Mouse (Mus musculus) CH12.LX (cell line): Measurements from ENCODE around the gene Atxn7. TPM values are rescaled to one million over a fixed set of nuclear protein-coding genes. Genes with fewer than 3 reads are reported as not detected.

Experiments used
- DNase-seq: peaks from one replicate; pipeline ENCODE4 v3.0.0-alpha.2; 2013; ENCODE audit errors: extremely low read depth
- H3K27ac ChIP-seq: 2 replicates; pipeline ENCODE4 v1.5.1; 2012; ENCODE audit warnings: low read depth, mild to moderate bottlenecking, control low read depth, moderate library complexity; ENCODE audit not compliant: insufficient read depth
- H3K27me3 ChIP-seq: replicated peaks from 2 replicates; pipeline ENCODE3; 2012; ENCODE audit warnings: inconsistent platforms
- H3K36me3 ChIP-seq, 2 experiments: replicated peaks in 1 of 2; 2 replicates each; pipeline versions ENCODE3 to v1.6.1; 2012; ENCODE audit warnings: inconsistent platforms in 1 of 2, low read length in 1 of 2, mild to moderate bottlenecking in 1 of 2, mixed read lengths in 1 of 2, moderate library complexity in 1 of 2; ENCODE audit not compliant: control insufficient read depth in 1 of 2, insufficient read depth in 1 of 2
- H3K4me1 ChIP-seq, 2 experiments: 2 replicates each; pipeline ENCODE4 v1.6.1; 2012; ENCODE audit warnings: inconsistent platforms in 1 of 2, moderate library complexity in 1 of 2; ENCODE audit not compliant: insufficient read depth in 2 of 2, control insufficient read depth in 1 of 2
- H3K4me2 ChIP-seq: 2 replicates; pipeline ENCODE4 v1.6.1; 2012; ENCODE audit warnings: low read depth, mild to moderate bottlenecking, control low read depth; ENCODE audit not compliant: poor library complexity, insufficient read depth, severe bottlenecking
- H3K4me3 ChIP-seq, 3 experiments: fragments of 150-350 bp in 1 of 3; sonication (generic) in 1 of 3; replicated peaks in 1 of 3; 2 replicates each; pipeline versions ENCODE3 to v1.5.1; 2011 to 2012; ENCODE audit warnings: low read depth in 2 of 3, low read length in 2 of 3, mild to moderate bottlenecking in 2 of 3, moderate library complexity in 2 of 3, control low read depth in 1 of 3, improper control_type of control experiment in 1 of 3, inconsistent platforms in 1 of 3, mixed read lengths in 1 of 3; ENCODE audit not compliant: poor library complexity in 1 of 3
- H3K79me2 ChIP-seq: replicated peaks from 2 replicates; pipeline ENCODE4 v1.6.1; 2012; ENCODE audit warnings: mild to moderate bottlenecking, moderate library complexity; ENCODE audit not compliant: control insufficient read depth, poor library complexity, insufficient read depth, severe bottlenecking; ENCODE audit errors: extremely low read depth
- H3K9ac ChIP-seq: 2 replicates; pipeline ENCODE4 v1.6.1; 2012; ENCODE audit warnings: low read depth, mild to moderate bottlenecking, control low read depth, moderate library complexity; ENCODE audit not compliant: insufficient read depth
- H3K9me3 ChIP-seq: replicated peaks from 2 replicates; pipeline ENCODE3; 2012; ENCODE audit warnings: low read length, inconsistent platforms, mixed read lengths
- BHLHE40 ChIP-seq: IDR thresholded peaks from 2 replicates; pipeline ENCODE4 v1.6.1; 2011; ENCODE audit warnings: mild to moderate bottlenecking, low read depth, low read length, improper control_type of control experiment
- CHD1 ChIP-seq: IDR thresholded peaks from 2 replicates; pipeline ENCODE4 v1.6.1; 2012; ENCODE audit warnings: low read depth, low read length, improper control_type of control experiment, inconsistent platforms
- CTCF ChIP-seq, 2 experiments: IDR thresholded peaks in 1 of 2; conservative IDR thresholded peaks in 1 of 2; 2 replicates each; pipeline ENCODE4 v1.5.1; 2011 to 2012; ENCODE audit warnings: low read depth in 2 of 2, low read length in 2 of 2, improper control_type of control experiment in 1 of 2, inconsistent platforms in 1 of 2, mild to moderate bottlenecking in 1 of 2, moderate library complexity in 1 of 2
- E2F4 ChIP-seq: IDR thresholded peaks from 2 replicates; pipeline ENCODE4 v1.6.1; 2011; ENCODE audit warnings: low read depth, low read length, improper control_type of control experiment; ENCODE audit not compliant: insufficient replicate concordance
- ELF1 ChIP-seq: IDR thresholded peaks from 2 replicates; pipeline ENCODE4 v1.6.1; 2014; ENCODE audit warnings: low read depth, mild to moderate bottlenecking, inconsistent platforms, low read length, improper control_type of control experiment
- EP300 ChIP-seq: IDR thresholded peaks from 2 replicates; pipeline ENCODE4 v1.6.1; 2011; ENCODE audit warnings: low read length, improper control_type of control experiment
- ETS1 ChIP-seq: conservative IDR thresholded peaks from 2 replicates; pipeline ENCODE4 v1.6.1; 2012; ENCODE audit warnings: low read depth, mild to moderate bottlenecking, inconsistent platforms, low read length, improper control_type of control experiment, moderate library complexity
- GABPA ChIP-seq: IDR thresholded peaks from 2 replicates; pipeline ENCODE4 v1.6.1; 2012; ENCODE audit warnings: low read depth, low read length, improper control_type of control experiment, inconsistent platforms; ENCODE audit not compliant: insufficient replicate concordance
- HCFC1 ChIP-seq: IDR thresholded peaks from 2 replicates; pipeline ENCODE4 v1.6.1; 2012; ENCODE audit warnings: low read depth, mild to moderate bottlenecking, inconsistent platforms, low read length, improper control_type of control experiment
- IRF4 ChIP-seq: IDR thresholded peaks from 2 replicates; pipeline ENCODE4 v1.6.1; 2014; ENCODE audit warnings: low read depth, mild to moderate bottlenecking, inconsistent platforms, low read length, improper control_type of control experiment
- JUN ChIP-seq: IDR thresholded peaks from 2 replicates; pipeline ENCODE4 v1.6.1; 2011; ENCODE audit warnings: low read depth, mild to moderate bottlenecking, low read length, improper control_type of control experiment, moderate library complexity; ENCODE audit not compliant: insufficient read depth
- JUND ChIP-seq: conservative IDR thresholded peaks from 2 replicates; pipeline ENCODE4 v1.6.1; 2011; ENCODE audit warnings: low read depth, low read length, improper control_type of control experiment
- KAT2A ChIP-seq: IDR thresholded peaks from 2 replicates; pipeline ENCODE4 v1.6.1; 2012; ENCODE audit warnings: low read length, improper control_type of control experiment, inconsistent platforms; ENCODE audit not compliant: insufficient replicate concordance
- MAFK ChIP-seq: IDR thresholded peaks from 2 replicates; pipeline ENCODE4 v1.6.1; 2011; ENCODE audit warnings: low read length, improper control_type of control experiment; ENCODE audit not compliant: insufficient replicate concordance
- MAX ChIP-seq: IDR thresholded peaks from 2 replicates; pipeline ENCODE4 v1.6.1; 2011; ENCODE audit warnings: low read length, improper control_type of control experiment
- MYC ChIP-seq: IDR thresholded peaks from 2 replicates; pipeline ENCODE4 v1.6.1; 2011; ENCODE audit warnings: low read depth, mild to moderate bottlenecking, improper control_type of control experiment, low read length
- NRF1 ChIP-seq: IDR thresholded peaks from 2 replicates; pipeline ENCODE4 v1.6.1; 2014; ENCODE audit warnings: low read depth, mild to moderate bottlenecking, inconsistent platforms, low read length, improper control_type of control experiment, moderate library complexity
- PAX5 ChIP-seq: IDR thresholded peaks from 2 replicates; pipeline ENCODE4 v1.6.1; 2012; ENCODE audit warnings: low read length, inconsistent platforms, mixed read lengths
- POLR2AphosphoS2 ChIP-seq: IDR thresholded peaks from 2 replicates; pipeline ENCODE4 v1.6.1; 2011; ENCODE audit warnings: low read depth, low read length, improper control_type of control experiment
- RCOR1 ChIP-seq: conservative IDR thresholded peaks from 2 replicates; pipeline ENCODE4 v1.6.1; 2012; ENCODE audit warnings: low read depth, mild to moderate bottlenecking, inconsistent platforms, low read length, improper control_type of control experiment
- SMC3 ChIP-seq: IDR thresholded peaks from 2 replicates; pipeline ENCODE4 v1.6.1; 2011; ENCODE audit warnings: low read depth, low read length, improper control_type of control experiment
- TBP ChIP-seq: conservative IDR thresholded peaks from 2 replicates; pipeline ENCODE4 v1.6.1; 2011; ENCODE audit warnings: low read depth, low read length, improper control_type of control experiment
- TCF12 ChIP-seq: IDR thresholded peaks from 2 replicates; pipeline ENCODE4 v1.6.1; 2014; ENCODE audit warnings: low read depth, mild to moderate bottlenecking, inconsistent platforms, low read length, improper control_type of control experiment
- UBTF ChIP-seq: IDR thresholded peaks from 2 replicates; pipeline ENCODE4 v1.6.1; 2012; ENCODE audit warnings: low read depth, mild to moderate bottlenecking, inconsistent platforms, low read length, improper control_type of control experiment, moderate library complexity
- USF1 ChIP-seq: IDR thresholded peaks from 2 replicates; pipeline ENCODE4 v1.6.1; 2014; ENCODE audit warnings: low read depth, mild to moderate bottlenecking, inconsistent platforms, low read length, improper control_type of control experiment
- USF2 ChIP-seq: conservative IDR thresholded peaks from 2 replicates; pipeline ENCODE4 v1.6.1; 2011; ENCODE audit warnings: low read depth, low read length, improper control_type of control experiment
- ZC3H11A ChIP-seq: IDR thresholded peaks from 2 replicates; pipeline ENCODE4 v1.6.1; 2012; ENCODE audit warnings: low read depth, mild to moderate bottlenecking, inconsistent platforms, low read length, improper control_type of control experiment
- ZKSCAN1 ChIP-seq: IDR thresholded peaks from 2 replicates; pipeline ENCODE4 v1.6.1; 2012; ENCODE audit warnings: low read depth, inconsistent platforms, low read length, improper control_type of control experiment, borderline replicate concordance
- ZMIZ1 ChIP-seq: IDR thresholded peaks from 2 replicates; pipeline ENCODE4 v1.6.1; 2012; ENCODE audit warnings: low read depth, mild to moderate bottlenecking, inconsistent platforms, low read length, improper control_type of control experiment
- dilution Hi-C: fragments of 300-500 bp; cut with MboI; formaldehyde crosslinking; loops from 2 replicates; pipeline ENCODE4 v1.14.3; 2020; ENCODE audit warnings: low sequenced_read_pairs; ENCODE audit not compliant: extremely low pct_unique_long_range_greater_than_20kb, extremely low pct_ligation_motif_present
- in situ Hi-C: fragments of 300-500 bp; cut with MboI; formaldehyde crosslinking; loops from 3 replicates; pipeline ENCODE4 v1.14.3; 2019; ENCODE audit warnings: low sequenced_read_pairs, low pct_ligation_motif_present, low pct_unique_long_range_greater_than_20kb, mixed read lengths
- polyA plus RNA-seq: library from polyadenylated mRNA; unstranded; fragments of >175 nt; gene quantifications from 2 replicates; pipeline ENCODE4 v1.2.1, GENCODE M21; 2012; ENCODE audit warnings: low read depth; ENCODE audit not compliant: insufficient read length
- total RNA-seq, 2 experiments: library from RNA; depleted of rRNA; stranded (reverse); fragments of 300-350 nt in 1 of 2; fragments of >200 nt in 1 of 2; gene quantifications; 2 replicates each; pipeline ENCODE4 v1.2.3; 2012 to 2014

Gene Atxn7
- total and polyA plus RNA-seq, 3 experiments = 2.1 to 6.6 (median 2.3) TPM

- Histone ChIP-seq H3K79me2 (no peaks in the 10 kb centered on the region), H3K4me3 (no peak overlapping the region), H3K9me3 (no peaks in the 10 kb centered on the region), H3K4me2 (no peak overlapping the region), H3K27ac (no peak overlapping the region), H3K36me3 (peaks cover 0 to 24% of the 10 kb centered on the region in 2 experiments), H3K27me3 (no peaks in the 10 kb centered on the region), H3K4me1 (peaks cover 4 to 24% of the 10 kb centered on the region in 2 experiments; a peak in 3 of 4 replicates), H3K9ac (no peak overlapping the region)
- TF ChIP-seq JUND = no peak
- TF ChIP-seq ELF1 = no peak
- no peak for TF ChIP-seq KAT2A
- TF ChIP-seq JUN = no peak
- no peak for TF ChIP-seq MAX
- TF ChIP-seq HCFC1 = no peak
- no peak for TF ChIP-seq UBTF
- no peak for TF ChIP-seq USF2
- TF ChIP-seq E2F4 = no peak
- TF ChIP-seq USF1 = no peak
- no peak for TF ChIP-seq BHLHE40
- no peak for TF ChIP-seq MYC
- no peak for TF ChIP-seq ZMIZ1
- TF ChIP-seq RCOR1 = no peak
- no peak for TF ChIP-seq CHD1
- TF ChIP-seq GABPA = no peak
- no peak for TF ChIP-seq TBP
- TF ChIP-seq PAX5 = no peak
- TF ChIP-seq EP300 = no peak
- TF ChIP-seq ZC3H11A = no peak
- DNase-seq = no peak
- in situ Hi-C loops = no loop called here
- dilution Hi-C loops = no loop called here
Observed at GRCm38 (mm10) chr14:14071456-14071855, 110.2 kb downstream of the Atxn7 start.

GRCm38 (mm10) chr14:14080604-14081194, 119.5 kb downstream of the Atxn7 start:
- in situ Hi-C loops = no loop called here
- TF ChIP-seq E2F4 = no peak
- TF ChIP-seq GABPA = no peak
- TF ChIP-seq TCF12 = no peak
- no peak for TF ChIP-seq POLR2AphosphoS2
- no peak for TF ChIP-seq JUN
- TF ChIP-seq ZKSCAN1 = no peak
- no peak for TF ChIP-seq NRF1
- no peak for TF ChIP-seq IRF4
- TF ChIP-seq ETS1 = no peak
- TF ChIP-seq KAT2A = no peak
- no peak for TF ChIP-seq CTCF (conservative IDR thresholded peaks at IDR 0.05 in 1 of 2, IDR thresholded peaks at IDR 0.05 in 1 of 2; ENCODE audit: low read depth in 2 of 2, low read length in 2 of 2)
- no peak for TF ChIP-seq USF2
- no peak for TF ChIP-seq SMC3
- TF ChIP-seq MAFK = no peak
- H3K36me3 ChIP-seq = peaks cover 0 to 26% of the 10 kb centered on the region in 2 experiments
- no peak for DNase-seq
- peaks cover 0 to under 1% of the 10 kb centered on the region in 2 experiments; a peak in 1 of 4 replicates for H3K4me1 ChIP-seq
- H3K27me3 ChIP-seq = no peaks in the 10 kb centered on the region
- no peak overlapping the region for H3K27ac ChIP-seq
- H3K4me3 ChIP-seq = no peak overlapping the region
- no peak overlapping the region for H3K9ac ChIP-seq
- no peak overlapping the region for H3K4me2 ChIP-seq
- dilution Hi-C loops = no loop called here
- no peaks in the 10 kb centered on the region for H3K79me2 ChIP-seq
- H3K9me3 ChIP-seq = peaks cover 13% of the 10 kb centered on the region
